Mouse (Mus musculus) central nervous system, embryonic 11.5 days (tissue): ENCODE results near the gene Zfp976. TPM values are rescaled to one million over a fixed set of nuclear protein-coding genes. Genes with fewer than 3 reads are reported as not detected.

Source experiments
- polyA plus RNA-seq: library from polyadenylated mRNA; depleted of rRNA; stranded (reverse); fragments of >200 nt; gene quantifications from 2 replicates; pipeline ENCODE4 v1.2.3, GENCODE M21; 2012; rRNA removed

The Zfp976 gene
- polyA plus RNA-seq, result 1.9 and 3.3 TPM in 2 replicates

GRCm38 (mm10) chr7:42642152-42643115 lies at the start of gene Zfp976:
TSS of gene Zfp976 (minus strand) at chr7:42642588.

GRCm38 (mm10) chr7:42592413-42592812 lies 50.0 kb downstream of the Zfp976 start, which contains the start of gene Zfp977:
TSS of gene Zfp977 (minus strand) at chr7:42592547.

GRCm38 (mm10) chr7:42578488-42578887 lies 63.9 kb downstream of the Zfp976 start, which contains the start of gene Gm21028:
TSS of gene Gm21028 (minus strand) at chr7:42578588.

Other genes with a start within 250 kb of the Zfp976 start
- not detected in 2 replicates for gene 4933421I07Rik, start 194.5 kb downstream of the Zfp976 start, polyA plus RNA-seq
- 11.6 and 17.2 TPM in 2 replicates for gene Zfp141, start 136.8 kb downstream of the Zfp976 start, polyA plus RNA-seq
- not detected in 2 replicates for gene Gm21028, start 64.0 kb downstream of the Zfp976 start, polyA plus RNA-seq
- 0.50 and 1.2 TPM in 2 replicates for gene Zfp977, start 50.0 kb downstream of the Zfp976 start, polyA plus RNA-seq
- 2.3 and 5.7 TPM in 2 replicates for gene Zfp975, start 50.2 kb upstream of the Zfp976 start, polyA plus RNA-seq
- not detected in 2 replicates for gene Gm17067, start 84.4 kb upstream of the Zfp976 start, polyA plus RNA-seq
- not detected in 2 replicates for gene Vmn2r62, start 150.9 kb upstream of the Zfp976 start, polyA plus RNA-seq
- not detected in 2 replicates for gene Gm2381, start 224.6 kb upstream of the Zfp976 start, polyA plus RNA-seq